Comparison of ENCODE assay signal across 10 mouse cellular contexts in genomic region chr11:50127781-50128180, GRCm38 (mm10). TPM values are rescaled to one million over a fixed set of nuclear protein-coding genes. Genes with fewer than 3 reads are reported as not detected.
DNase-seq lines count a peak whose midpoint lies in the region; ATAC-seq and TF ChIP-seq lines count a peak whose summit lies in the region.
"Had no signal": no experiment of that assay in that cellular context is flagged by ENCODE, and none has a peak within 500 bp of the region (broad histone marks: within the 10 kb centered on the region; RNA-seq: fewer than 3 reads in every experiment).

No protein-coding gene starts in this region.

- no peak overlapping the region for H3K9ac ChIP-seq in heart, embryonic 14.5 days (ENCODE audit: low read length)
- no peak overlapping the region for H3K9ac ChIP-seq in hindbrain, embryonic 14.5 days
- H3K9ac ChIP-seq in liver, embryonic 15.5 days: peak overlapping the region; percentile 35; the same call in 1 of the 2 replicates

- H3K27me3 ChIP-seq in heart, embryonic 14.5 days (ENCODE audit: control insufficient read depth, insufficient read depth, low read length): no peaks in the 10 kb centered on the region
- H3K27me3 ChIP-seq in G1E (ENCODE audit: insufficient read depth, low read length): no peaks in the 10 kb centered on the region
- no peaks in the 10 kb centered on the region for H3K27me3 ChIP-seq in hindbrain, embryonic 14.5 days (ENCODE audit: control insufficient read depth, insufficient read depth, low read length)
- no peaks in the 10 kb centered on the region for H3K27me3 ChIP-seq in liver, embryonic 15.5 days

- no peak for DNase-seq in heart, postnatal 14 days
- DNase-seq in G1E (ENCODE audit: low spot score): peak; percentile 42
- no peak for DNase-seq in hindbrain, embryonic 14.5 days (ENCODE audit: low spot score)
- DNase-seq in gastrocnemius, postnatal 14 days: no peak
- no peak for DNase-seq in Muller cell, postnatal 12 days (ENCODE audit: inconsistent ontology term)
- DNase-seq in gastrocnemius, postnatal 36 days: no peak
- DNase-seq: cerebellum, postnatal 36 days; right cerebral cortex, postnatal 4 days had no signal

- no peaks in the 10 kb centered on the region for H3K36me3 ChIP-seq in heart, embryonic 14.5 days (ENCODE audit: control insufficient read depth, insufficient read depth, low read length)
- peaks cover 8% of the 10 kb centered on the region for H3K36me3 ChIP-seq in G1E (replicated peaks)
- H3K36me3 ChIP-seq in hindbrain, embryonic 14.5 days (replicated peaks; ENCODE audit: control insufficient read depth, insufficient read depth): no peaks in the 10 kb centered on the region
- H3K36me3 ChIP-seq in liver, embryonic 15.5 days (replicated peaks): no peaks in the 10 kb centered on the region

- peaks cover 11% of the 10 kb centered on the region in 2 experiments for H3K4me1 ChIP-seq in heart, embryonic 14.5 days (ENCODE audit: control insufficient read depth in 2 of 2, insufficient read depth in 2 of 2, low read length in 2 of 2)
- peaks cover 67% of the 10 kb centered on the region for H3K4me1 ChIP-seq in G1E (ENCODE audit: insufficient read depth, low read depth, low read length)
- H3K4me1 ChIP-seq in hindbrain, embryonic 14.5 days (replicated peaks; ENCODE audit: control insufficient read depth, insufficient read depth, low read length): peaks cover 17% of the 10 kb centered on the region
- H3K4me1 ChIP-seq in liver, embryonic 15.5 days (replicated peaks): peaks cover 46% of the 10 kb centered on the region

- H3K27ac ChIP-seq in heart, embryonic 14.5 days (replicated peaks in 1 of 2; ENCODE audit: control insufficient read depth in 1 of 2, insufficient read depth in 1 of 2, low read depth in 2 of 2, low read length in 2 of 2): no peak overlapping the region
- no peak overlapping the region for H3K27ac ChIP-seq in hindbrain, embryonic 14.5 days
- no peak overlapping the region for H3K27ac ChIP-seq in liver, embryonic 15.5 days (replicated peaks)

- TF ChIP-seq CTCF in G1E (IDR thresholded peaks at IDR 0.05; ENCODE audit: low read depth, low read length): no peak

- ATAC-seq in heart, embryonic 14.5 days (ENCODE audit: insufficient number of reproducible peaks, insufficient read depth, low FRiP score, low read depth): no peak
- ATAC-seq in G1E (ENCODE audit: extremely low read depth, insufficient number of reproducible peaks, low FRiP score, poor library complexity, severe bottlenecking): no peak
- ATAC-seq in hindbrain, embryonic 14.5 days (ENCODE audit: low FRiP score): no peak
- no peak for ATAC-seq in liver, embryonic 15.5 days (ENCODE audit: insufficient read depth)

- intact Hi-C loops in heart, postnatal 14 days (cut with DNase I): loop anchor here (10.0 kb wide), 1 partner anchor 233 kb away; no protein-coding TSS in a partner anchor
- intact Hi-C loops in gastrocnemius, postnatal 14 days (cut with DNase I; ENCODE audit: low total_unique reads): loop anchor here (5.0 kb wide), 1 partner anchor 140 kb away; no protein-coding TSS in a partner anchor
- intact Hi-C loops in gastrocnemius, postnatal 36 days (cut with DNase I): no loop called here

- H3K4me2 ChIP-seq in heart, embryonic 14.5 days (ENCODE audit: low read length): peak overlapping the region; percentile 49
- peak overlapping the region; percentile 35 for H3K4me2 ChIP-seq in hindbrain, embryonic 14.5 days (replicated peaks)
- peak overlapping the region; percentile 69 for H3K4me2 ChIP-seq in liver, embryonic 15.5 days

- 7% methylated on average over 10 of the region's 10 CpGs for WGBS in heart, embryonic 14.5 days
- 11% methylated on average over 10 of the region's 10 CpGs for WGBS in hindbrain, embryonic 14.5 days
- WGBS in liver, embryonic 15.5 days (ENCODE audit: insufficient replicate concordance): 4% methylated on average over 10 of the region's 10 CpGs

- no peak overlapping the region for H3K4me3 ChIP-seq in heart, embryonic 14.5 days (ENCODE audit: control insufficient read depth in 1 of 2, insufficient read depth in 1 of 2, low read depth in 1 of 2, low read length in 2 of 2)
- peak overlapping the region; percentile 9; the same call in 1 of the 2 replicates for H3K4me3 ChIP-seq in G1E (ENCODE audit: low read depth, low read length)
- H3K4me3 ChIP-seq in hindbrain, embryonic 14.5 days (replicated peaks; ENCODE audit: low read length): no peak overlapping the region
- H3K4me3 ChIP-seq in liver, embryonic 15.5 days (replicated peaks): peak overlapping the region; percentile 41

- H3K9me3 ChIP-seq in heart, embryonic 14.5 days (ENCODE audit: control insufficient read depth, low read length): no peaks in the 10 kb centered on the region
- no peaks in the 10 kb centered on the region for H3K9me3 ChIP-seq in G1E (replicated peaks)
- no peaks in the 10 kb centered on the region for H3K9me3 ChIP-seq in hindbrain, embryonic 14.5 days (ENCODE audit: control insufficient read depth, low read length)
- H3K9me3 ChIP-seq in liver, embryonic 15.5 days (replicated peaks): no peaks in the 10 kb centered on the region

RNA-seq across cellular contexts. Expression of gene Tbc1d9b, which starts 3.4 kb away (rescaled TPM):
- 27.4 and 28.7 TPM in 2 replicates for polyA plus RNA-seq in heart, embryonic 14.5 days (2014; fragmentation: Nextera tagmentation; extraction: Ambion mirVana)
- total RNA-seq in heart, postnatal 14 days (2021): 10 to 100 TPM; 41.8 to 43.4 TPM
- total RNA-seq in G1E (2014; fragmentation: Nextera tagmentation) (84.8 and 113 TPM in 2 replicates), G1E (2017) (83.1 and 97.7 TPM in 2 replicates)
- polyA plus RNA-seq in G1E (2012): 84.5 and 137 TPM in 2 replicates
- polyA plus RNA-seq in hindbrain, embryonic 14.5 days (2014; fragmentation: Nextera tagmentation; extraction: Ambion mirVana): 35.7 and 38.2 TPM in 2 replicates
- 11.7 and 13.6 TPM in 2 replicates for polyA plus RNA-seq in liver, embryonic 15.5 days (2015; fragmentation: Nextera tagmentation; extraction: Ambion mirVana)
- total RNA-seq in gastrocnemius, postnatal 14 days (2021): 10 to 100 TPM; 22.7 to 23.4 TPM
- 10 to 100 TPM; 24.1 to 24.5 TPM for total RNA-seq in gastrocnemius, postnatal 36 days (2021)

RNA-seq across cellular contexts. Expression of gene Mrnip, which starts 46.5 kb away (rescaled TPM):
- polyA plus RNA-seq in heart, embryonic 14.5 days (2014; fragmentation: Nextera tagmentation; extraction: Ambion mirVana): 10.9 and 13.1 TPM in 2 replicates
- 1 to 10 TPM; 3.4 to 4.3 TPM for total RNA-seq in heart, postnatal 14 days (2021)
- total RNA-seq in G1E (2014; fragmentation: Nextera tagmentation) (44.8 and 63.7 TPM in 2 replicates), G1E (2017) (17.4 and 17.6 TPM in 2 replicates)
- polyA plus RNA-seq in G1E (2012): 6.5 and 10.6 TPM in 2 replicates
- 34.4 and 37.7 TPM in 2 replicates for polyA plus RNA-seq in hindbrain, embryonic 14.5 days (2014; fragmentation: Nextera tagmentation; extraction: Ambion mirVana)
- 7.6 and 8.4 TPM in 2 replicates for polyA plus RNA-seq in liver, embryonic 15.5 days (2015; fragmentation: Nextera tagmentation; extraction: Ambion mirVana)
- 1 to 10 TPM; 5.0 to 5.4 TPM for total RNA-seq in gastrocnemius, postnatal 14 days (2021)
- total RNA-seq in gastrocnemius, postnatal 36 days (2021): 1 to 10 TPM; 2.4 to 2.6 TPM

Comparison
In these comparisons a context has a peak if more than half of its experiments do, and no peak if none do; other contexts are left out.
1. H3K4me3 ChIP-seq: peak in G1E (single experiment) and liver, embryonic 15.5 days (single experiment); none in heart, embryonic 14.5 days (0 of 2) and hindbrain, embryonic 14.5 days (single experiment).
2. Peak in every context shown above with its lines, with median percentiles within 50 percentile points of each other: H3K4me2 ChIP-seq.